Mouse (Mus musculus): ENCODE data around the gene Chst5. TPM values are rescaled to one million over a fixed set of nuclear protein-coding genes. Genes with fewer than 3 reads are reported as not detected.

The Chst5 gene
- polyA plus RNA-seq, 1 experiment from 2014 or later = 3.9 TPM

GRCm38 (mm10) chr8:111875758-111876157, 34.5 kb downstream of the Chst5 start:
- no peaks in the 10 kb centered on the region for H3K4me1 ChIP-seq (ENCODE audit: control insufficient read depth, insufficient read depth, low read length)
- peak overlapping the region; percentile 67 for H3K4me2 ChIP-seq (replicated peaks; ENCODE audit: low read depth, low read length)
- H3K9ac ChIP-seq (replicated peaks; ENCODE audit: low read depth, low read length) = peak overlapping the region; percentile 43
- no peak for ATAC-seq (ENCODE audit: insufficient number of reproducible peaks, insufficient read depth, low FRiP score, low read depth)
- no peak overlapping the region for H3K27ac ChIP-seq (ENCODE audit: low read length)
- no peaks in the 10 kb centered on the region for H3K27me3 ChIP-seq (ENCODE audit: control insufficient read depth, insufficient read depth, low read length)
- peak overlapping the region; percentile 65 for H3K4me3 ChIP-seq (ENCODE audit: low read depth, low read length)
- H3K9me3 ChIP-seq (ENCODE audit: control insufficient read depth, low read depth, low read length) = no peaks in the 10 kb centered on the region
- H3K36me3 ChIP-seq (ENCODE audit: control insufficient read depth, insufficient read depth, low read length) = no peaks in the 10 kb centered on the region
- 16% methylated on average over 9 of the region's 9 CpGs for WGBS

GRCm38 (mm10) chr8:111871278-111871677, 39.0 kb downstream of the Chst5 start:
- Histone ChIP-seq H3K36me3 (ENCODE audit: control insufficient read depth, insufficient read depth, low read length) (no peaks in the 10 kb centered on the region; the same call in 1 of the 2 replicates), H3K27ac (ENCODE audit: low read length) (no peak overlapping the region), H3K9ac (replicated peaks; ENCODE audit: low read depth, low read length) (no peak overlapping the region), H3K4me3 (ENCODE audit: low read depth, low read length) (no peak overlapping the region), H3K9me3 (ENCODE audit: control insufficient read depth, low read depth, low read length) (no peaks in the 10 kb centered on the region), H3K4me1 (ENCODE audit: control insufficient read depth, insufficient read depth, low read length) (no peaks in the 10 kb centered on the region), H3K4me2 (replicated peaks; ENCODE audit: low read depth, low read length) (no peak overlapping the region), H3K27me3 (ENCODE audit: control insufficient read depth, insufficient read depth, low read length) (no peaks in the 10 kb centered on the region)
- ATAC-seq (ENCODE audit: insufficient number of reproducible peaks, insufficient read depth, low FRiP score, low read depth) = no peak
- WGBS = 89% methylated on average over 3 of the region's 3 CpGs

- H3K4me3 ChIP-seq (ENCODE audit: low read depth, low read length) = no peak overlapping the region
- H3K9ac ChIP-seq (replicated peaks; ENCODE audit: low read depth, low read length) = no peak overlapping the region
- H3K4me2 ChIP-seq (replicated peaks; ENCODE audit: low read depth, low read length) = no peak overlapping the region
- 87% methylated on average over 3 of the region's 3 CpGs for WGBS
- no peak for ATAC-seq (ENCODE audit: insufficient number of reproducible peaks, insufficient read depth, low FRiP score, low read depth)
- no peaks in the 10 kb centered on the region for H3K27me3 ChIP-seq (ENCODE audit: control insufficient read depth, insufficient read depth, low read length)
- peaks cover 6% of the 10 kb centered on the region; the same call in 1 of the 2 replicates for H3K36me3 ChIP-seq (ENCODE audit: control insufficient read depth, insufficient read depth, low read length)
- no peaks in the 10 kb centered on the region for H3K4me1 ChIP-seq (ENCODE audit: control insufficient read depth, insufficient read depth, low read length)
- no peak overlapping the region for H3K27ac ChIP-seq (ENCODE audit: low read length)
- no peaks in the 10 kb centered on the region for H3K9me3 ChIP-seq (ENCODE audit: control insufficient read depth, low read depth, low read length)
These were observed 39.9 kb downstream of the Chst5 start for GRCm38 (mm10) chr8:111870379-111870778.

DNA sequence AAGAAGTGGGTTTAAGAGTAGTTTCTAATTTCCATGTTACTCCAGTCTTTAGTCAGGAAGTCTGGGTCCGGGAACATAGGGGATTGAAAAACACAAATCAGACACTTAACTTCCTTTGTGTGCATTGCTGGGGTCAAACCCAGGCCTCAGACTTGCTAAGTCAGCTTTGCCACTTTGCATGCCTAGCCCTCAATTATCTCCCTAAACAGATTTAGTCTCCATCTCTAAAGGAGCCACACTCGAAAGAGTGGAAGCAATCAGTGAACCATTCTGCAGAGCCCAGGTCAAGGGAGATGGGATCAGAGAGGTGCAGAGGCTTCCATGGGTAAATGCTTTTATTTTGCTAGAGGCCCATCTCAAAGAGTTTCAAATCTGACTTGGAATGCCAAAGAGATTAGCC, 41.6 kb downstream of the Chst5 start:
- H3K4me3 ChIP-seq (ENCODE audit: low read depth, low read length) = no peak overlapping the region
- peaks cover 6% of the 10 kb centered on the region; the same call in 1 of the 2 replicates for H3K36me3 ChIP-seq (ENCODE audit: control insufficient read depth, insufficient read depth, low read length)
- H3K9me3 ChIP-seq (ENCODE audit: control insufficient read depth, low read depth, low read length) = no peaks in the 10 kb centered on the region
- H3K27ac ChIP-seq (ENCODE audit: low read length) = no peak overlapping the region
- H3K4me1 ChIP-seq (ENCODE audit: control insufficient read depth, insufficient read depth, low read length) = no peaks in the 10 kb centered on the region
- no peaks in the 10 kb centered on the region for H3K27me3 ChIP-seq (ENCODE audit: control insufficient read depth, insufficient read depth, low read length)
- H3K9ac ChIP-seq (replicated peaks; ENCODE audit: low read depth, low read length) = no peak overlapping the region
- no peak for ATAC-seq (ENCODE audit: insufficient number of reproducible peaks, insufficient read depth, low FRiP score, low read depth)
- H3K4me2 ChIP-seq (replicated peaks; ENCODE audit: low read depth, low read length) = no peak overlapping the region
- 54% methylated on average over 2 of the region's 2 CpGs for WGBS

- no peak overlapping the region for H3K4me3 ChIP-seq (ENCODE audit: low read depth, low read length)
- H3K27ac ChIP-seq (ENCODE audit: low read length) = no peak overlapping the region
- 88% methylated on average over 6 of the region's 6 CpGs for WGBS
- no peak overlapping the region for H3K9ac ChIP-seq (replicated peaks; ENCODE audit: low read depth, low read length)
- H3K36me3 ChIP-seq (ENCODE audit: control insufficient read depth, insufficient read depth, low read length) = peaks cover 6% of the 10 kb centered on the region; the same call in 1 of the 2 replicates
- no peaks in the 10 kb centered on the region for H3K4me1 ChIP-seq (ENCODE audit: control insufficient read depth, insufficient read depth, low read length)
- no peaks in the 10 kb centered on the region for H3K9me3 ChIP-seq (ENCODE audit: control insufficient read depth, low read depth, low read length)
- H3K27me3 ChIP-seq (ENCODE audit: control insufficient read depth, insufficient read depth, low read length) = no peaks in the 10 kb centered on the region
- no peak overlapping the region for H3K4me2 ChIP-seq (replicated peaks; ENCODE audit: low read depth, low read length)
- ATAC-seq (ENCODE audit: insufficient number of reproducible peaks, insufficient read depth, low FRiP score, low read depth) = no peak
These were observed 44.4 kb downstream of the Chst5 start for GRCm38 (mm10) chr8:111865857-111866256.

- ATAC-seq (ENCODE audit: insufficient number of reproducible peaks, insufficient read depth, low FRiP score, low read depth) = no peak
- Histone ChIP-seq H3K4me3 (ENCODE audit: low read depth, low read length) (no peak overlapping the region), H3K27me3 (ENCODE audit: control insufficient read depth, insufficient read depth, low read length) (no peaks in the 10 kb centered on the region), H3K4me1 (ENCODE audit: control insufficient read depth, insufficient read depth, low read length) (no peaks in the 10 kb centered on the region), H3K9me3 (ENCODE audit: control insufficient read depth, low read depth, low read length) (no peaks in the 10 kb centered on the region), H3K9ac (replicated peaks; ENCODE audit: low read depth, low read length) (no peak overlapping the region), H3K36me3 (ENCODE audit: control insufficient read depth, insufficient read depth, low read length) (peaks cover 6% of the 10 kb centered on the region; the same call in 1 of the 2 replicates), H3K4me2 (replicated peaks; ENCODE audit: low read depth, low read length) (no peak overlapping the region), H3K27ac (ENCODE audit: low read length) (no peak overlapping the region)
- 81% methylated on average over 8 of the region's 8 CpGs for WGBS
These were observed 45.0 kb downstream of the Chst5 start for GRCm38 (mm10) chr8:111865130-111865852.

GRCm38 (mm10) chr8:111864648-111865047, 45.6 kb downstream of the Chst5 start:
- 87% methylated on average over 8 of the region's 8 CpGs for WGBS
- Histone ChIP-seq H3K9ac (replicated peaks; ENCODE audit: low read depth, low read length) (no peak overlapping the region), H3K4me2 (replicated peaks; ENCODE audit: low read depth, low read length) (no peak overlapping the region), H3K4me1 (ENCODE audit: control insufficient read depth, insufficient read depth, low read length) (no peaks in the 10 kb centered on the region), H3K9me3 (ENCODE audit: control insufficient read depth, low read depth, low read length) (no peaks in the 10 kb centered on the region), H3K4me3 (ENCODE audit: low read depth, low read length) (no peak overlapping the region), H3K27me3 (ENCODE audit: control insufficient read depth, insufficient read depth, low read length) (no peaks in the 10 kb centered on the region), H3K27ac (ENCODE audit: low read length) (no peak overlapping the region), H3K36me3 (ENCODE audit: control insufficient read depth, insufficient read depth, low read length) (peaks cover 6% of the 10 kb centered on the region; the same call in 1 of the 2 replicates)
- no peak for ATAC-seq (ENCODE audit: insufficient number of reproducible peaks, insufficient read depth, low FRiP score, low read depth)

DNA sequence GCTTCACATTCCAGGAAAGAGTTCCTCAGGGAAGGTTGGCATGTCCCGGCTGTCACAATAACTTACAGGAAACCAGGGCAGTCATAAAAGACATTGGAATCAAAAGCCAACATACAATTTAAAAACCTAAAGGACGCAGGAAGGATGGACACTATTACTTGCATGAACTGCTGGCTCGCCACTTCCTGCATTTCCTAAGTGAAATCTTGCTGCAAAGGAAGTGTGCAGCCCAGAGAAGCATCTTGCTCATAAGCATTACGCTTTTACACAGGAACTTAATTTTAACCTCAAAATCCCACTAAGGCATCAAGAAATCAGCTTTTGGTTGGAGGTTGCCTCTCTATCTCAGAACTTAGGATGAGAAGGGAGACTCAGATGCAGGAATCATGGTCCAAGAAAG, 47.0 kb downstream of the Chst5 start:
- H3K27ac ChIP-seq (ENCODE audit: low read length) = no peak overlapping the region
- no peak for ATAC-seq (ENCODE audit: insufficient number of reproducible peaks, insufficient read depth, low FRiP score, low read depth)

More for the DNA sequence above, 47.0 kb downstream of the Chst5 start:
- H3K4me3 ChIP-seq (ENCODE audit: low read depth, low read length) = no peak overlapping the region
- H3K9me3 ChIP-seq (ENCODE audit: control insufficient read depth, low read depth, low read length) = no peaks in the 10 kb centered on the region
- no peak overlapping the region for H3K4me2 ChIP-seq (replicated peaks; ENCODE audit: low read depth, low read length)
- no peak overlapping the region for H3K9ac ChIP-seq (replicated peaks; ENCODE audit: low read depth, low read length)
- H3K4me1 ChIP-seq (ENCODE audit: control insufficient read depth, insufficient read depth, low read length) = no peaks in the 10 kb centered on the region
- H3K36me3 ChIP-seq (ENCODE audit: control insufficient read depth, insufficient read depth, low read length) = peaks cover 6% of the 10 kb centered on the region; the same call in 1 of the 2 replicates
- 81% methylated on average over 4 of the region's 4 CpGs for WGBS
- H3K27me3 ChIP-seq (ENCODE audit: control insufficient read depth, insufficient read depth, low read length) = no peaks in the 10 kb centered on the region

All from stomach, embryonic 14.5 days (tissue).